Mouse (Mus musculus): Measurements from ENCODE around the gene Dis3l.

DNA sequence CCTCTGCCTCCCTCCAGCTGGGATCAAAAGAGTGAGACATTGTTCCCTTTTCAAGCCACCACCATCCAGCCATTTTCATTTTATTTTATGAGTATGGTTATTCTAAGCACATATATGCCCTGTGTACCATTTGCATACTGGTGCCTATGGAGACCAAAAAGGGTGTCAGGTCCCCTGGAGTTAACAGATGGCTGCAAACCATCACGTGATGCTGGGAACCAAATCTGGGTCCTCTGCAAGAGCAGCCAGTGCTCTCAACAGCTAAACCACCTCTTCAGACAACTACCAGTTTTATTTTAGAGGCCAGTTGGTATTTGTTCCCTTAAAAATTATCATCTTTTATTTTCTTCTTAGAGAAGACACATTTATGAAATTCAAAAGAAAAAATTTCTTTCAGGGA, 76.3 kb downstream of the Dis3l start:
- no peak for TF ChIP-seq CTCF (IDR thresholded peaks at IDR 0.05; ENCODE audit: low read depth)
- no peak for TF ChIP-seq EP300 (optimal IDR thresholded peaks at IDR 0.05)
